Mouse (Mus musculus) cerebellum, adult 18-20 months (tissue): ENCODE measurements around the gene Olfr186.
"Not testable (repeated sequence)": the region's sequence is repeated elsewhere in the genome, so short reads cannot be mapped to it uniquely, and the experiment has no call there.

Experiments
- DNase-seq, 2 experiments: peaks; one replicate each; pipeline ENCODE4 v3.0.0; 2021

Gene Olfr186

DNA sequence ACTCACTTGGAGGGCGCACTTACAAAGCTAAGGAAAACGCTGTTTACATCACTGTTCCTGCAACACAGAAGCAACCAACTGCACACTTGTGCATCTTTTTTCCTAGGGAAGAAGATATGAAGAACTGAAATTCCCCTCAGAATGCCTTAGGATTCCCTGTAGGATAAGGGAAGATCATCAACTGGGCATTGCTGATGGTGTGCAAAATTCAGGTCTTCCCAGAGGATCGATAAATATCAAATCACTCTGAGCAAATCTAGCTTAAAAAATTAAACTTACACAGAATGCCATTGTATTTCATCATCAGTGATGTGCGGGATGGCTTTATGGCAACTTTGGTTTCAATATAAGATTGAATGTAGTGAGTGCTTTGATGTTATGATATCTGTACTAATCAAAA, at the start of gene Olfr186:
Gene Olfr186 (minus strand): TSS at position 101 of the 400 bp plus-strand sequence.
- DNase-seq: no peak

DNA sequence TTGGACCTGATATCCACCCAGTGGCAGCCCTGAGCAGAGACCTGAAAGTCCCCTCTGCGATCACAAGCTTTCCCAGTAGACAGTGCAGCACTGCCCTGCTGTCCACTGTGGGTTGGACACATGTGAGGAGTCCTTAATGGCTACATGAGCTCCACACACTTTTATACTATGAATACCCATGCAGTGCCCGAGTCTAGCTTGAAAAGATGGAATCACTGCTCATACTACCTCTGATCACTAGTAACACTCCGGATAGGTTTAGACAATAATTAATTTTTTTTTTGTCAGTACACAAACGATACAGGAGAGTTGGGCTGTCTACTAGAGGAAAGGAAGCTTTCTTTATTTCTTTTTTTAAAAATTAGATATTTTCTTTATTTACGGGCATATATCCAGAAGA, 47.8 kb upstream of the Olfr186 start, which contains the start of gene Olfr190:
Gene Olfr190 (minus strand): TSS at position 101 of the 400 bp plus-strand sequence.
- no peak for DNase-seq

DNA sequence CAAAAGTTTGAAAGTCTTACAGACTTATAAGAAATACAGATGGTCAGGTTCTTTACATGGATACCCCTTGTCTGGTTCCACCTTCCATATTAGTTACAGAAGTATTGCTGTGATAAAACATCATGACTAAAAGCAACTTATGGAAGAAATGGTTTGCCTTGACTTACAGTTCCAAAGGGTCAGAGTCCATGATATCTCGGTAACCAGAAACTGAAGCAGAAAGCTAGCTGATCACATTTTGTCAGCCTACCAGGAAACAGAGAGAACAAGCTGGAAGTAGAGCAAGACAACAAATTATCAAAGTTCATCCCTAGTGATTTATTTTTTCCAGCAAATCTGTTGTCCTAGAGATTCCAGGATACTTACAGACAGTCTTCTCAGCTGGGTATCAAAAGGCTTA, 43.4 kb upstream of the Olfr186 start:
- no peak for DNase-seq

DNA sequence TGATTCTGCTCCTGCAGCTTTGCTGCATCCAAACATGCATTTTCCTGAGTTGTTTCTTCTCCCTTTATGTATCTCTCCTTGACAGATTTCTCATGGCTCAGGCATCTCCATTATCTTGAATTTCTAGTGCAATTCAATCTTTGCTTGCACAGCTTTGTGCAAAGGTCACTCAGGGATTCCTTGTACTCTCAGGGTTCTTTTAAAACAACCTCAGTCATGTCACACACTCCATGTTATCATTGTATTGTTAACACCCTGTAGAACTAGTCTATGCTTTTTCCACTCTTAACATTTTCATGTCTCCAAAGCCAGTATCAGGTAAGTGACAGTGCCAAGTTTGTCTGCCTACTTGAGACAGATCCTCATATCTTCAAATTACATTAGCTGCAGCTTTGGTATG, 41.7 kb upstream of the Olfr186 start:
- no peak for DNase-seq

DNA sequence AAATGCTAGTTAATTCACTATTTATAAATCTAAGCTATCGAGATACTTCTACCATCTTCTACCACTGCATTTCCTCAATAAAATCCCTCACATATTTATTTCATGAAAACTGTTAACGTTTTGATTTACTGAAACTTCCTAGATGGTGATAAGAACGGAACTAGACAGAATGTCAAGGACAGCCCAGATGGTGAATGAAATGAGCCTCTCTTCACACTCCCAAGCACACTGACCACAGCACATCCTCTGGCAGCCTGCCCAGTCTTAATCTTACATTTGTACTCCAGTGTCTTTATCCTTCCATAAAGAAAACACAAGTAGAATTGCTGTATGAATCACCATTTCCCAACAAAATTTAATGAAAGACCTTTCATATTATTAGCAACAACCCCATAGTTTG, 32.3 kb upstream of the Olfr186 start:
- DNase-seq: not testable (repeated sequence)

DNA sequence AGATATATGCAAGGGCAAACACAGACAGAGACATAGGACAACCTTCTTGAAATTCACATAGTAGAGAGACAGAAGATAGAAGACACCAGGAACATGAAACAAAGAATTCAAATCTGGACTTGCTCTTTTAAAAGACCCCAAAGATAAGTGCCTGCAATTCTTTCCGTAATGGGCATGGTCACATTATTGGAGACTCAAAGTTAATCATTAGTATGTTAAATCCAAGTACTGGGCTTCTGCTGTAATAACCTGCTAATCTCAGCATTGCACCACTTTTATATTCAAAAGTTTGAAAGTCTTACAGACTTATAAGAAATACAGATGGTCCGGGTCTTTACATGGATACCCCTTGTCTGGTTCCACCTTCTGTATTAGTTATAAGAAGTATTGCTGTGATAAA, 19.2 kb upstream of the Olfr186 start:
- not testable (repeated sequence) for DNase-seq

DNA sequence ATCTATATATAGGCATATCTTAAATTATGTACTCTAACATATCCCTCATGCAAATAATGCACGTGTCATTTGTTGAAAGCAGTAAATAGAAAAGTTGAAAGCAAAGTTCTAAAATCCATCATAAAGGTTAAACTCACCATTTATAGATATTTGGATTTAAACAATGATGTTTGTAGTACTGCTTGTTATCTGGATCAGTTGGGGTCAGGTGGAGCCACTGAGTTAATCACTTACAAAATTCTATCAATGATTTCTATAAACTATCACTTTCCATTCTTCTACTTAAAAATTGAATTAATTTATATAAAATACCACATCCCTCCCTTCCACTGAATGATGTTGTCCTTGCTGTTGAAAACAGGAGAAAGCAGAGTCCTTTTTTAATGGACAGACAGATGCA, 18.8 kb upstream of the Olfr186 start:
- DNase-seq: no peak

DNA sequence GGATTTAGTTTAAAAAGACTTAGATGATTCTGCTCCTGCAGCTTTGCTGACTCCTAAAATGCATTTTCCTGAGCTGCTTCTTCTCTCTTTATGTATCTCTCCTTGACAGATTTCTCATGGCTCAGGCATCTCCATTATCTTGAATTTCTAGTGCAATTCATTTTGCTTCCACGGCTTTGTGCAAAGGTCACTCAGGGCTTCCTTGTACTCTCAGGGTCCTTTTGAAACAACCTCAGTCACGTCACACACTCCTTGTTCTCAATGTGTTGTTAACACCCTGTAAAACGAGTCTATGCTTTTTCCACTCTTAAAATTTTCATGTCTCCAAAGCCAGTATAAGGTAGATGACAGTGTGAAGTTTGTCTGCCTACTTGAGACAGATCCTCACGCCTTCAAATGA, 17.5 kb upstream of the Olfr186 start:
- no peak for DNase-seq

DNA sequence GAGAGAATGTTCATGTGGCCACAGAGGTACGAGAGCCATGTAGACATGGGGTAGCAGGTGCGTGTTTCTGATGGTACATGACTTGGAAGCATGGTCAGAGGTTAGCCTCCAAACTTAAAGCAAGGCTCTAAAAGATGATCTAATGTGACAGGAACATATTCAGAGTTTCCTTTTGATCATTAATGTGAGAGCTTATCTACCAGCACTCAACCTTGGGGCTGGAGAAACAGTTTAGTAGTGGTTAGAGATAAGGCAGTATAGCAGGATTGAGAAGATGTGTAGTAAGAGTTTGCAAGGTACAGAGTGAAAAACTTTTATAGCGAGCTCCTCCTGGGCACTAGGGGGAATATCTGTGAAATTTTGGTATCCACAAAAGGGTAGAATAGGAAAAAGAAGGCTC, 15.7 kb upstream of the Olfr186 start:
- no peak for DNase-seq

DNA sequence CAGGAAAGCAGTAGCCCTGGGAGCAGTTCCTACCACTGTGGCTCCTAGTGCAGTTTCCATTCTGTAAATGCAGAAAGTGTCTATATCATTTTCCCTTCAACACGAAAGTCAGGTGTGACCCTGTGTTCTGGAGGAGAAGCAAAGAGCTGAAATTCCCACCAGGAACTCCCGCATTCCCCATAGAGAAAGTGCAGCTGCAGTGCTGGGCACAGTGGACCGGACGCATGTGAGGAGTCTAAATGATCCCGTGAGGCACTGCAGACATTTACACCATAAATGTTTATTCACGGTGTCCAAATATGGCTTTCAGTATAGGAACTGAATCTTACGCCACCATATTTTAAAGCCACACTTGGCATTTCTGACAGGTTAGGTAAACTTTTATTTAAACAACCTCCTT, 9.6 kb upstream of the Olfr186 start, which contains the start of gene Olfr187:
Gene Olfr187 (minus strand): TSS at position 58 of the 400 bp plus-strand sequence.
- DNase-seq: no peak

DNA sequence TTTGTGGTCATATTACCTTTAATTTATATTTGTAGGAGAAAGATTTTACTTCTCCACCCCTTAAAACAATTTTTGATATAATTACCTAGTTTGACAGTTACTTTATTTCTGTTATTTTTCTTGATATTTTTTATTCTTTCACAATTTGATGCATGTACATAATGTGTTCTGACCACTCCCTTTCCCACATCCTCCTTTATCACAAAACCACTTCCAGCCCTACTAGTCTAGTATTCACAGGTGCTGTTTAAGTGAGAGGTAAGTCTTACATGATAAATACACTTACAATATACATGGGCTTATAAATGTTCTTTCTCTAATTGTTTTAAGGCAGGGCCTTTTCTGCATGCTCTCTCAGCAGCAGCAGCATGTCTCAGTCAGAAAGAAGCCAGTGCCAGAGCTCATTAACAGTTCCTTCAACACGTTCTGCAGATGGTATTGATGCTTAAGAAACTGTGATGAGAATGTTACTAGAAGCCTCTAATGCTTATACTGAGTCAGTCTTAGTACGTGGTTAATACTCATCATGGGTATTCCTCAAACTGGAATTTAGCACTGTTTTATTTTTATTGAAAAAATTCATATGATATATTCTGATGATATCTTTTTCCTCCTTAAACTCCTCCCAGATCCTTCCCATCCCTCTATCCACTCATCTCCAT, 16.6 kb downstream of the Olfr186 start:
- DNase-seq: no peak

DNA sequence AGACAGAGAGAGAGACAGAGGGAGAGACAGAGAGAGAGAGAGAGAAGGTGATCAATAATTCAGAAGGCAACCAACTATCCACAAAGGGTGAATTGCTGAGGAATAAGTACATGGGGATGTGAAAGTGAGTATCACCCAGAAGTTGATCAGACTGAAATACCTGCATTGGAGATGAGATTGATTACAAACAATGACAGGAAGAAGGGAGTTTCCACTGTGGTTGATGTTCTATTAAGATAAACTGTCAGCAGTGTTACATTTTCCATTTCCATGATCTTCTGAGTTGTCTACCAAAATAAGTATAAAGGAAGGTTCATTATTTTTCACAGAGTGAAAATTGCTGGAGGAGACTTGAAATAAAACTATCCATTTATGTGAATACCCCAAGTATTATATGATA, 22.9 kb downstream of the Olfr186 start:
- no peak for DNase-seq

DNA sequence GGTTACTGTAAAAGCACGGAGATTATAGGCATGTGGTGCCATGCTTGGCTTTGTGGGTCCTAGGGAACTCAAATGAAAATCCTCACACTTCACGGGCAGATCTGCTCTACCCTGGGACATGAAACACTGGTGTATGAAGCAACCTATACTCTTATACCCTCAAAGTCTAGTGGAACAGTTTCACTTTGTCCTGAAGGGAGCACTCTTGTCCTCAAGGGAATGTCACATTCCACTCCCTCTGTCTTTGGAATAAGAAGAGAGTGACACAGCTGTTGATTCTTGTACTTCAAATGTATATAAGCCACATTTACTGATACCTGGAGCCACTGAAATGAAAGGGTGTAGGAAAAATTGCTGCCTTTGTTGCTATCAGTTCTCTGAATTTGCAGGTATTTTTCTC, 35.0 kb downstream of the Olfr186 start, which contains the start of gene Olfr183:
Gene Olfr183 (plus strand): TSS at position 301 of the 400 bp plus-strand sequence.
- no peak for DNase-seq
